Mouse (Mus musculus): ENCODE measurements at regions not wholly inside any gene's neighbourhood (a gene's known extent, or its start where the extent isn't known, plus 50 kb on each side); places are given as distances from the start of the nearest gene placed in this dataset.
A peak's percentile ranks its signal among the peaks of the same experiment; 100 is the strongest.

GRCm38 (mm10) chr13:42358588-42358987 is 57.3 kb downstream of the Edn1 start:
- DNase-seq (ENCODE audit: low read depth), result no peak

GRCm38 (mm10) chr13:42367655-42368554 is 66.6 kb downstream of the Edn1 start:
- DNase-seq (ENCODE audit: low read depth), result no peak

- no peak for DNase-seq (ENCODE audit: low read depth)
These were observed 68.5 kb downstream of the Edn1 start for GRCm38 (mm10) chr13:42369826-42370225.

GRCm38 (mm10) chr13:42372201-42372600 is 70.9 kb downstream of the Edn1 start:
- no peak for DNase-seq (ENCODE audit: low read depth)

- DNase-seq (ENCODE audit: low read depth), result peak; percentile 57
These were observed 72.9 kb downstream of the Edn1 start for GRCm38 (mm10) chr13:42374181-42374596.

GRCm38 (mm10) chr13:42379675-42380074 is 78.4 kb downstream of the Edn1 start:
- no peak for DNase-seq (ENCODE audit: low read depth)

- no peak for DNase-seq (ENCODE audit: low read depth)
These were observed 81.8 kb downstream of the Edn1 start for GRCm38 (mm10) chr13:42383099-42383498.

- no peak for DNase-seq (ENCODE audit: low read depth)
These were observed 89.1 kb downstream of the Edn1 start for GRCm38 (mm10) chr13:42390389-42390788.

GRCm38 (mm10) chr13:42391330-42392005 is 90.2 kb downstream of the Edn1 start:
- peak; percentile 57 for DNase-seq (ENCODE audit: low read depth)

GRCm38 (mm10) chr13:42392701-42393100 is 91.4 kb downstream of the Edn1 start:
- DNase-seq (ENCODE audit: low read depth), result no peak

GRCm38 (mm10) chr13:42394572-42394971 is 93.3 kb downstream of the Edn1 start:
- no peak for DNase-seq (ENCODE audit: low read depth)

GRCm38 (mm10) chr13:42401513-42401912 is 100.2 kb downstream of the Edn1 start:
- no peak for DNase-seq (ENCODE audit: low read depth)

GRCm38 (mm10) chr13:42403231-42404020 is 102.2 kb downstream of the Edn1 start:
- DNase-seq (ENCODE audit: low read depth), result no peak

GRCm38 (mm10) chr13:42412652-42413282 is 111.5 kb downstream of the Edn1 start:
- no peak for DNase-seq (ENCODE audit: low read depth)

- no peak for DNase-seq (ENCODE audit: low read depth)
These were observed 145.6 kb downstream of the Edn1 start for GRCm38 (mm10) chr13:42446921-42447320.

- DNase-seq (ENCODE audit: low read depth), result no peak
These were observed 152.4 kb downstream of the Edn1 start for GRCm38 (mm10) chr13:42453665-42454064.

GRCm38 (mm10) chr13:42459892-42460291 is 158.6 kb downstream of the Edn1 start:
- no peak for DNase-seq (ENCODE audit: low read depth)

GRCm38 (mm10) chr13:42478825-42479224 is 177.5 kb downstream of the Edn1 start:
- no peak for DNase-seq (ENCODE audit: low read depth)

- no peak for DNase-seq (ENCODE audit: low read depth)
These were observed 189.3 kb upstream of the Phactr1 start for GRCm38 (mm10) chr13:42490956-42491680.

GRCm38 (mm10) chr13:42494371-42494770 is 186.1 kb upstream of the Phactr1 start:
- no peak for DNase-seq (ENCODE audit: low read depth)

- no peak for DNase-seq (ENCODE audit: low read depth)
These were observed 182.1 kb upstream of the Phactr1 start for GRCm38 (mm10) chr13:42498351-42498750.

Measured in gonadal fat pad, adult 2 months (tissue).